Mouse (Mus musculus) myocyte (in vitro differentiated cells): ENCODE data around the gene Zbtb5.

Source experiments
- CEBPB ChIP-seq: IDR thresholded peaks from 2 replicates; pipeline ENCODE4 v1.6.1; 2011; ENCODE audit warnings: mild to moderate bottlenecking, moderate library complexity; ENCODE audit not compliant: poor library complexity, insufficient read depth, severe bottlenecking
- E2F4 ChIP-seq: IDR thresholded peaks from one replicate; pipeline ENCODE4 v1.6.1; 2011; ENCODE audit warnings: mild to moderate bottlenecking, control low read depth, moderate library complexity; ENCODE audit not compliant: insufficient read depth
- MAX ChIP-seq: IDR thresholded peaks from one replicate; pipeline ENCODE4 v1.6.1; 2011; ENCODE audit warnings: low read depth, mild to moderate bottlenecking, control low read depth
- MYOD1 ChIP-seq, 3 experiments: IDR thresholded peaks; one replicate each; pipeline ENCODE4 v1.6.1; 2011; ENCODE audit warnings: control low read depth in 2 of 3, low read depth in 2 of 3, mild to moderate bottlenecking in 2 of 3, moderate library complexity in 1 of 3; ENCODE audit not compliant: insufficient read length in 2 of 3, control insufficient read depth in 1 of 3
- POLR2A ChIP-seq: IDR thresholded peaks from one replicate; pipeline ENCODE4 v1.6.1; 2011; ENCODE audit warnings: low read depth, mild to moderate bottlenecking, control low read depth, moderate library complexity; ENCODE audit not compliant: insufficient read length
- POLR2AphosphoS2 ChIP-seq: IDR thresholded peaks from one replicate; pipeline ENCODE4 v1.6.1; 2011; ENCODE audit warnings: low read depth, control low read depth; ENCODE audit not compliant: insufficient read length
- REST ChIP-seq: IDR thresholded peaks from one replicate; pipeline ENCODE4 v1.6.1; 2011; ENCODE audit warnings: mild to moderate bottlenecking, control low read depth, moderate library complexity; ENCODE audit not compliant: insufficient read depth, insufficient read length
- SRF ChIP-seq: IDR thresholded peaks from one replicate; pipeline ENCODE4 v1.6.1; 2011; ENCODE audit warnings: low read depth; ENCODE audit not compliant: control insufficient read depth, insufficient read length
- TCF12 ChIP-seq: IDR thresholded peaks from one replicate; pipeline ENCODE4 v1.6.1; 2011; ENCODE audit warnings: mild to moderate bottlenecking, control low read depth; ENCODE audit not compliant: poor library complexity, insufficient read depth, severe bottlenecking
- USF1 ChIP-seq: IDR thresholded peaks from one replicate; pipeline ENCODE4 v1.6.1; 2011; ENCODE audit warnings: low read depth, mild to moderate bottlenecking, control low read depth, moderate library complexity

- TF ChIP-seq POLR2A (no peak), MAX (no peak), SRF (no peak), CEBPB (no peak), USF1 (no peak), POLR2AphosphoS2 (no peak), E2F4 (no peak), MYOD1 (IDR thresholded peaks at IDR 0.05; ENCODE audit: control insufficient read depth in 1 of 3, insufficient read length in 2 of 3, low read depth in 2 of 3) (no peak), REST (no peak), TCF12 (no peak)
These were observed 32.3 kb downstream of the Zbtb5 start for GRCm38 (mm10) chr4:44979794-44980338.
